Mouse (Mus musculus) MEL (cell line): ENCODE results near the gene Med13l. TPM values are rescaled to one million over a fixed set of nuclear protein-coding genes. Genes with fewer than 3 reads are reported as not detected.
"Not testable (repeated sequence)": the region's sequence is repeated elsewhere in the genome, so short reads cannot be mapped to it uniquely, and the experiment has no call there.

Source experiments
- DNase-seq: peaks from one replicate; pipeline ENCODE4 v3.0.0; 2011; ENCODE audit warnings: low read depth, low spot score
- H3K27ac ChIP-seq: 2 replicates; pipeline ENCODE4 v1.5.1; 2012; ENCODE audit warnings: low read depth, mild to moderate bottlenecking, control low read depth, low read length, moderate library complexity; ENCODE audit not compliant: control insufficient read depth
- H3K27me3 ChIP-seq, 2 experiments: fragments of 150-350 bp in 1 of 2; sonication (generic) in 1 of 2; 2 replicates each; pipeline ENCODE4 v1.6.1; 2012; ENCODE audit warnings: low read length in 2 of 2, mild to moderate bottlenecking in 2 of 2, improper control_type of control experiment in 1 of 2, moderate library complexity in 1 of 2; ENCODE audit not compliant: insufficient read depth in 2 of 2, control insufficient read depth in 1 of 2
- H3K36me3 ChIP-seq, 2 experiments: 2 replicates each; pipeline ENCODE4 v1.6.1; 2012 to 2014; ENCODE audit warnings: low read length in 2 of 2, improper control_type of control experiment in 1 of 2, inconsistent platforms in 1 of 2, mild to moderate bottlenecking in 1 of 2; ENCODE audit not compliant: insufficient read depth in 2 of 2, control insufficient read depth in 1 of 2
- H3K4me1 ChIP-seq, 2 experiments: fragments of 150-350 bp in 1 of 2; sonication (generic) in 1 of 2; 2 replicates each; pipeline ENCODE4 v1.6.1; 2012; ENCODE audit warnings: low read length in 2 of 2, improper control_type of control experiment in 1 of 2, mild to moderate bottlenecking in 1 of 2; ENCODE audit not compliant: insufficient read depth in 2 of 2, control insufficient read depth in 1 of 2
- H3K4me3 ChIP-seq, 2 experiments: fragments of 150-350 bp in 1 of 2; sonication (generic) in 1 of 2; 2 replicates each; pipeline ENCODE4 v1.5.1; 2012; ENCODE audit warnings: low read depth in 2 of 2, low read length in 2 of 2, mild to moderate bottlenecking in 2 of 2, moderate library complexity in 2 of 2, control low read depth in 1 of 2, improper control_type of control experiment in 1 of 2; ENCODE audit not compliant: control insufficient read depth in 1 of 2, insufficient read depth in 1 of 2
- H3K79me2 ChIP-seq: 2 replicates; pipeline ENCODE4 v1.6.1; 2012; ENCODE audit warnings: mild to moderate bottlenecking, low read length, moderate library complexity; ENCODE audit not compliant: control insufficient read depth, poor library complexity, insufficient read depth
- H3K9ac ChIP-seq: 2 replicates; pipeline ENCODE4 v1.6.1; 2012; ENCODE audit warnings: low read depth, mild to moderate bottlenecking, control low read depth, low read length, moderate library complexity; ENCODE audit not compliant: control insufficient read depth, poor library complexity, severe bottlenecking
- H3K9me3 ChIP-seq: fragments of 150-350 bp; sonication (generic); replicated peaks from 2 replicates; pipeline ENCODE4 v1.6.1; 2012; ENCODE audit warnings: mild to moderate bottlenecking, low read length, improper control_type of control experiment, moderate library complexity; ENCODE audit not compliant: insufficient read depth
- BHLHE40 ChIP-seq: IDR thresholded peaks from 2 replicates; pipeline ENCODE4 v1.6.1; 2012; ENCODE audit warnings: low read depth, mild to moderate bottlenecking, inconsistent platforms, low read length, improper control_type of control experiment, borderline replicate concordance
- CHD1 ChIP-seq: IDR thresholded peaks from 2 replicates; pipeline ENCODE4 v1.6.1; 2012; ENCODE audit warnings: low read depth, mild to moderate bottlenecking, inconsistent platforms, low read length, improper control_type of control experiment
- CHD2 ChIP-seq: IDR thresholded peaks from 2 replicates; pipeline ENCODE4 v1.6.1; 2011; ENCODE audit warnings: low read length, improper control_type of control experiment
- CTCF ChIP-seq, 3 experiments: IDR thresholded peaks in 2 of 3; conservative IDR thresholded peaks in 1 of 3; 2 replicates each; pipeline ENCODE4 v1.5.1; 2011 to 2012; ENCODE audit warnings: low read length in 3 of 3, low read depth in 2 of 3, mild to moderate bottlenecking in 2 of 3, improper control_type of control experiment in 1 of 3, inconsistent platforms in 1 of 3, mixed read lengths in 1 of 3, moderate library complexity in 1 of 3; ENCODE audit not compliant: control insufficient read depth in 1 of 3, insufficient read depth in 1 of 3, poor library complexity in 1 of 3, severe bottlenecking in 1 of 3
- ETS1 ChIP-seq: IDR thresholded peaks from 2 replicates; pipeline ENCODE4 v1.6.1; 2012; ENCODE audit warnings: low read depth, mild to moderate bottlenecking, inconsistent platforms, low read length, improper control_type of control experiment, moderate library complexity
- GABPA ChIP-seq: IDR thresholded peaks from 2 replicates; pipeline ENCODE4 v1.6.1; 2012; ENCODE audit warnings: low read depth, mild to moderate bottlenecking, inconsistent platforms, low read length, improper control_type of control experiment, moderate library complexity
- KAT2A ChIP-seq: conservative IDR thresholded peaks from 2 replicates; pipeline ENCODE4 v1.6.1; 2012; ENCODE audit warnings: low read depth, low read length, improper control_type of control experiment, inconsistent platforms
- MAZ ChIP-seq: IDR thresholded peaks from 2 replicates; pipeline ENCODE4 v1.6.1; 2012; ENCODE audit warnings: low read depth, mild to moderate bottlenecking, inconsistent platforms, low read length, improper control_type of control experiment
- MEF2A ChIP-seq: IDR thresholded peaks from 2 replicates; pipeline ENCODE4 v1.6.1; 2014; ENCODE audit warnings: low read depth, mild to moderate bottlenecking, inconsistent platforms, low read length, improper control_type of control experiment; ENCODE audit not compliant: poor library complexity, insufficient replicate concordance, severe bottlenecking; ENCODE audit errors: extremely low read depth
- MYB ChIP-seq: IDR thresholded peaks from 2 replicates; pipeline ENCODE4 v1.6.1; 2011; ENCODE audit warnings: mild to moderate bottlenecking, low read depth, low read length, improper control_type of control experiment
- MYC ChIP-seq: IDR thresholded peaks from 2 replicates; pipeline ENCODE4 v1.6.1; 2011; ENCODE audit warnings: low read depth, mild to moderate bottlenecking, low read length, improper control_type of control experiment, moderate library complexity
- NRF1 ChIP-seq: IDR thresholded peaks from 2 replicates; pipeline ENCODE4 v1.6.1; 2014; ENCODE audit warnings: low read depth, mild to moderate bottlenecking, inconsistent platforms, low read length, improper control_type of control experiment, moderate library complexity; ENCODE audit not compliant: poor library complexity, insufficient read depth, severe bottlenecking
- POLR2A ChIP-seq, 2 experiments: IDR thresholded peaks; 2 replicates each; pipeline ENCODE4 v1.6.1; 2011 to 2012; ENCODE audit warnings: low read length in 2 of 2, mild to moderate bottlenecking in 2 of 2, control low read depth in 1 of 2, improper control_type of control experiment in 1 of 2, low read depth in 1 of 2, moderate library complexity in 1 of 2; ENCODE audit not compliant: control insufficient read depth in 1 of 2, insufficient read depth in 1 of 2, poor library complexity in 1 of 2
- POLR2AphosphoS2 ChIP-seq: IDR thresholded peaks from 2 replicates; pipeline ENCODE4 v1.6.1; 2011; ENCODE audit warnings: low read length, improper control_type of control experiment
- POLR2AphosphoS5 ChIP-seq: IDR thresholded peaks from 2 replicates; pipeline ENCODE4 v1.6.1; 2012; ENCODE audit warnings: low read depth, borderline replicate concordance, mild to moderate bottlenecking, inconsistent platforms, low read length, moderate library complexity, mixed read lengths
- RAD21 ChIP-seq: IDR thresholded peaks from 2 replicates; pipeline ENCODE4 v1.6.1; 2011; ENCODE audit warnings: mild to moderate bottlenecking, low read depth, low read length, improper control_type of control experiment
- RCOR1 ChIP-seq: IDR thresholded peaks from 2 replicates; pipeline ENCODE4 v1.6.1; 2012; ENCODE audit warnings: low read depth, mild to moderate bottlenecking, inconsistent platforms, low read length, improper control_type of control experiment
- SMC3 ChIP-seq: IDR thresholded peaks from 2 replicates; pipeline ENCODE4 v1.6.1; 2011; ENCODE audit warnings: low read depth, low read length, improper control_type of control experiment
- TBP ChIP-seq: IDR thresholded peaks from 2 replicates; pipeline ENCODE4 v1.8.0; 2011; ENCODE audit warnings: low read depth, low read length, improper control_type of control experiment
- TCF12 ChIP-seq: IDR thresholded peaks from 2 replicates; pipeline ENCODE4 v1.6.1; 2014; ENCODE audit warnings: low read depth, mild to moderate bottlenecking, inconsistent platforms, low read length, improper control_type of control experiment, moderate library complexity
- UBTF ChIP-seq: IDR thresholded peaks from 2 replicates; pipeline ENCODE4 v1.6.1; 2012; ENCODE audit warnings: low read depth, mild to moderate bottlenecking, inconsistent platforms, low read length, improper control_type of control experiment, moderate library complexity, borderline replicate concordance; ENCODE audit not compliant: insufficient read depth
- USF1 ChIP-seq: IDR thresholded peaks from 2 replicates; pipeline ENCODE4 v1.6.1; 2014; ENCODE audit warnings: low read depth, mild to moderate bottlenecking, inconsistent platforms, low read length, improper control_type of control experiment, moderate library complexity
- USF2 ChIP-seq, 2 experiments: IDR thresholded peaks; 2 replicates each; pipeline ENCODE4 v1.6.1; 2011 to 2012; ENCODE audit warnings: improper control_type of control experiment in 2 of 2, low read length in 2 of 2, borderline replicate concordance in 1 of 2, inconsistent platforms in 1 of 2, low read depth in 1 of 2, mild to moderate bottlenecking in 1 of 2; ENCODE audit not compliant: insufficient read depth in 1 of 2
- ZKSCAN1 ChIP-seq: IDR thresholded peaks from 2 replicates; pipeline ENCODE4 v1.6.1; 2012; ENCODE audit warnings: low read depth, mild to moderate bottlenecking, inconsistent platforms, low read length, improper control_type of control experiment, moderate library complexity
- ZMIZ1 ChIP-seq: IDR thresholded peaks from 2 replicates; pipeline ENCODE4 v1.6.1; 2012; ENCODE audit warnings: low read depth, mild to moderate bottlenecking, inconsistent platforms, low read length, improper control_type of control experiment, moderate library complexity
- polyA plus RNA-seq, 2 experiments: library from polyadenylated mRNA; stranded (reverse) in 1 of 2; unstranded in 1 of 2; fragments of >175 nt in 1 of 2; fragments of >200 nt in 1 of 2; gene quantifications; 2 replicates each; pipeline versions ENCODE4 v1.2.1 to v1.2.4; 2012; ENCODE audit warnings: low replicate concordance in 2 of 2, low read depth in 1 of 2; ENCODE audit not compliant: insufficient read length in 2 of 2, insufficient read depth in 1 of 2, missing spikeins in 1 of 2
- total RNA-seq: library from RNA; depleted of rRNA; stranded (reverse); fragments of 300-350 nt; gene quantifications from 2 replicates; pipeline ENCODE4 v1.2.3, GENCODE M21; 2012

Med13l gene
- total and polyA plus RNA-seq, 3 experiments, result 13.4 to 16.1 TPM; not detected in 1

GRCm38 (mm10) chr5:118650746-118651145, 90.3 kb downstream of the Med13l start:
- TF ChIP-seq POLR2AphosphoS5, result no peak
- no peak for TF ChIP-seq ZMIZ1
- no peak for TF ChIP-seq USF1
- no peak for TF ChIP-seq MAZ
- no peak for TF ChIP-seq RAD21
- no peak for TF ChIP-seq CHD2
- no peak for TF ChIP-seq USF2 (IDR thresholded peaks at IDR 0.05; ENCODE audit: borderline replicate concordance in 1 of 2, insufficient read depth in 1 of 2, low read depth in 1 of 2, low read length in 2 of 2)
- no peak for TF ChIP-seq POLR2AphosphoS2
- TF ChIP-seq POLR2A (IDR thresholded peaks at IDR 0.05; ENCODE audit: control insufficient read depth in 1 of 2, insufficient read depth in 1 of 2, low read depth in 1 of 2, low read length in 2 of 2, poor library complexity in 1 of 2), result no peak
- Histone ChIP-seq H3K4me3 (no peak overlapping the region), H3K27ac (no peak overlapping the region), H3K4me1 (peaks cover 20 to 28% of the 10 kb centered on the region in 2 experiments), H3K79me2 (peaks cover 27% of the 10 kb centered on the region), H3K9ac (no peak overlapping the region), H3K36me3 (peaks cover 0 to 29% of the 10 kb centered on the region in 2 experiments; a peak in 2 of 4 replicates), H3K9me3 (no peaks in the 10 kb centered on the region), H3K27me3 (no peaks in the 10 kb centered on the region)
- no peak for DNase-seq

DNA sequence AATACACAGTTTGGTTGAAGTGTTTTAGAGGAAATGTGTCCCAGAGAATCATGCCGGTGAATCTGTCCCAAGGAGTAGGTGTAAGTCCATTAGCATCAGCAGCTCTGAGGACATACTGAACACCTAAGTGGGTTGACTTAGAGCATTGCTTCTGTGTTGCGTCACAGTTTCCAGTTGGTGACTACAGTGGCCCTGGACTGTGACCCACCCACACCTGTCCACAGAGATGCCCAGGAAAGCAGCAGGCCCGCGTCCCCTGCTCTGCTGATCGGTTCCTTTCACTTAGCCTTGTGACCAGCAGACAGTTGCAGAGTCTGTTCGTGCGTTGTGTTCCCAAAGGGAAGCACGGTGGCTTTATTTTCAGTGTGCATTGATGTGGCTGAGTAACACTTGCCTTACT, 92.1 kb downstream of the Med13l start:
- Histone ChIP-seq H3K4me1 (peaks cover 14 to 15% of the 10 kb centered on the region in 2 experiments), H3K4me3 (no peak overlapping the region), H3K9me3 (no peaks in the 10 kb centered on the region), H3K27me3 (no peaks in the 10 kb centered on the region), H3K79me2 (peaks cover 21% of the 10 kb centered on the region), H3K9ac (no peak overlapping the region), H3K27ac (no peak overlapping the region), H3K36me3 (peaks cover 0 to 17% of the 10 kb centered on the region in 2 experiments; a peak in 2 of 4 replicates)
- TF ChIP-seq UBTF, result no peak
- no peak for TF ChIP-seq POLR2AphosphoS2
- TF ChIP-seq MYC, result no peak
- no peak for TF ChIP-seq CHD2
- no peak for TF ChIP-seq ZKSCAN1
- TF ChIP-seq RCOR1, result no peak
- no peak for TF ChIP-seq CTCF (IDR thresholded peaks at IDR 0.05 in 2 of 3, conservative IDR thresholded peaks at IDR 0.05 in 1 of 3; ENCODE audit: control insufficient read depth in 1 of 3, insufficient read depth in 1 of 3, low read depth in 2 of 3, low read length in 3 of 3, poor library complexity in 1 of 3, severe bottlenecking in 1 of 3)
- TF ChIP-seq MEF2A, result no peak
- no peak for TF ChIP-seq TCF12
- TF ChIP-seq GABPA, result no peak
- no peak for TF ChIP-seq NRF1
- TF ChIP-seq MYB, result no peak
- no peak for TF ChIP-seq KAT2A
- TF ChIP-seq BHLHE40, result no peak
- TF ChIP-seq ETS1, result no peak
- TF ChIP-seq USF2 (IDR thresholded peaks at IDR 0.05; ENCODE audit: borderline replicate concordance in 1 of 2, insufficient read depth in 1 of 2, low read depth in 1 of 2, low read length in 2 of 2), result no peak
- no peak for TF ChIP-seq SMC3
- no peak for TF ChIP-seq POLR2AphosphoS5
- no peak for TF ChIP-seq CHD1
- TF ChIP-seq TBP, result no peak
- no peak for DNase-seq

DNA sequence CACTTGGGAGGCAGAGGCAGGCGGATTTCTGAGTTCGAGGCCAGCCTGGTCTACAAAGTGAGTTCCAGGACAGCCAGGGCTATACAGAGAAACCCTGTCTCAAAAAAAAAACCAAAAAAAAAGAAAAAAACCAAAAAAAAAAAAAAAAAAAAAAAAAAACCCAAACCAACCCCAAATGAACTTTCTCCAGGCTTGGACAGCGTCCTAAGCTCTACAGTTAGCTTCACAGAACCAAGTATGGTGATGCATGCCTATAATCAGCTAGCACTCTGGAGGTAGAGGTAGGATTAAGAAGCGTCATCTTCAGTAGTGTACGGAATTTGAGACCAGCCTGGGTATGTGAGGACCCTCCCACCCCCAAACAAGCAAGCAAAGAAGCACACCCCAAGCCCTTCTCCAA, 92.6 kb downstream of the Med13l start:
- not testable (repeated sequence) for DNase-seq, H3K9ac ChIP-seq, H3K27ac ChIP-seq, H3K27me3 ChIP-seq, H3K4me3 ChIP-seq, H3K9me3 ChIP-seq
- peaks cover 10 to 14% of the 10 kb centered on the region in 2 experiments for H3K4me1 ChIP-seq
- H3K79me2 ChIP-seq, result peaks cover 16% of the 10 kb centered on the region; the same call in 1 of the 2 replicates
- H3K36me3 ChIP-seq, result peaks cover 0 to 12% of the 10 kb centered on the region in 2 experiments; a peak in 2 of 4 replicates
